Mouse (Mus musculus) urinary bladder, adult 2 months (tissue): ENCODE results near the gene Rsrc2. TPM values are rescaled to one million over a fixed set of nuclear protein-coding genes. Genes with fewer than 3 reads are reported as not detected.

Experiments
- DNase-seq: peaks from one replicate; pipeline ENCODE4 v3.0.0; 2022; ENCODE audit warnings: low spot score
- polyA plus RNA-seq: library from polyadenylated mRNA; depleted of rRNA; stranded (reverse); fragments of >200 nt; gene quantifications from 2 replicates; pipeline ENCODE4 v1.2.3, GENCODE M21; 2012; rRNA removed

The Rsrc2 gene
- polyA plus RNA-seq, 1 experiment: 89.6 TPM

- no peak for DNase-seq
These were observed 52.3 kb downstream of the Rsrc2 start for GRCm38 (mm10) chr5:123696961-123697360.

- no peak for DNase-seq
These were observed 53.0 kb downstream of the Rsrc2 start for GRCm38 (mm10) chr5:123696244-123696643.

GRCm38 (mm10) chr5:123694468-123694867, 54.7 kb downstream of the Rsrc2 start:
- no peak for DNase-seq

- peak; percentile 74 for DNase-seq
These were observed 64.7 kb downstream of the Rsrc2 start, which contains the start of gene Clip1 for GRCm38 (mm10) chr5:123684221-123685144. Gene Clip1 (minus strand): TSS chr5:123684618.

- peak; percentile 75 for DNase-seq
These were observed 65.6 kb downstream of the Rsrc2 start for GRCm38 (mm10) chr5:123683377-123684220.

- no peak for DNase-seq
These were observed 66.2 kb downstream of the Rsrc2 start for GRCm38 (mm10) chr5:123683043-123683376.

- no peak for DNase-seq
These were observed 66.8 kb downstream of the Rsrc2 start for GRCm38 (mm10) chr5:123682372-123682771.

GRCm38 (mm10) chr5:123679546-123680263, 69.5 kb downstream of the Rsrc2 start:
- no peak for DNase-seq

- no peak for DNase-seq
These were observed 70.1 kb downstream of the Rsrc2 start for GRCm38 (mm10) chr5:123679106-123679505.

Other genes with a start within 250 kb of the Rsrc2 start
- gene B3gnt4, start 239.0 kb downstream of the Rsrc2 start, polyA plus RNA-seq: 0.13 and 0.15 TPM in 2 replicates
- 71.7 and 83.8 TPM in 2 replicates for gene Diablo, start 225.2 kb downstream of the Rsrc2 start, polyA plus RNA-seq
- 0.51 and 1.1 TPM in 2 replicates for gene Gm49027, start 223.9 kb downstream of the Rsrc2 start, polyA plus RNA-seq
- 14.6 and 17.7 TPM in 2 replicates for gene Vps33a, start 176.4 kb downstream of the Rsrc2 start, polyA plus RNA-seq
- gene Clip1, start 64.8 kb downstream of the Rsrc2 start, polyA plus RNA-seq: 50.5 and 57.5 TPM in 2 replicates
- 45.2 and 46.8 TPM in 2 replicates for gene Zcchc8, start 28.3 kb downstream of the Rsrc2 start, polyA plus RNA-seq
- 0.99 and 1.6 TPM in 2 replicates for gene Kntc1, start 302 bp upstream of the Rsrc2 start, polyA plus RNA-seq
- gene Hcar2, start 116.1 kb upstream of the Rsrc2 start, polyA plus RNA-seq: 6.3 and 7.2 TPM in 2 replicates
- 8.4 and 9.0 TPM in 2 replicates for gene Hcar1, start 130.6 kb upstream of the Rsrc2 start, polyA plus RNA-seq
- 36.5 and 38.1 TPM in 2 replicates for gene Denr, start 157.8 kb upstream of the Rsrc2 start, polyA plus RNA-seq
- 2.3 and 2.8 TPM in 2 replicates for gene Gm43518, start 178.0 kb upstream of the Rsrc2 start, polyA plus RNA-seq
- gene Ccdc62, start 181.3 kb upstream of the Rsrc2 start, polyA plus RNA-seq: 10.9 and 15.4 TPM in 2 replicates
- gene Hip1r, start 224.2 kb upstream of the Rsrc2 start, polyA plus RNA-seq: 53.9 and 54.0 TPM in 2 replicates